Mouse (Mus musculus): ENCODE results near the gene Lat2. TPM values are rescaled to one million over a fixed set of nuclear protein-coding genes. Genes with fewer than 3 reads are reported as not detected.

Gene Lat2
- polyA plus RNA-seq, 1 experiment from 2014 or later, result 1.6 TPM

- Histone ChIP-seq H3K4me2 (peak overlapping the region; percentile 77), H3K27ac (peak overlapping the region; percentile 6), H3K9ac (peak overlapping the region; percentile 58), H3K4me1 (replicated peaks) (peaks cover 35% of the 10 kb centered on the region), H3K9me3 (replicated peaks) (no peaks in the 10 kb centered on the region), H3K27me3 (no peaks in the 10 kb centered on the region), H3K36me3 (no peaks in the 10 kb centered on the region), H3K4me3 (replicated peaks) (peak overlapping the region; percentile 55)
- 1% methylated on average over 23 of the region's 23 CpGs for WGBS (ENCODE audit: insufficient replicate concordance)
- ATAC-seq (ENCODE audit: low read depth) (peak; percentile 71), DNase-seq (no peak)
Observed at GRCm38 (mm10) chr5:134571730-134572507, 42.9 kb downstream of the Lat2 start.

GRCm38 (mm10) chr5:134568964-134569491 lies 45.8 kb downstream of the Lat2 start:
- DNase-seq (no peak), ATAC-seq (ENCODE audit: low read depth) (no peak)
- Histone ChIP-seq H3K4me2 (no peak overlapping the region), H3K27ac (no peak overlapping the region), H3K4me1 (replicated peaks) (peaks cover 22% of the 10 kb centered on the region), H3K9me3 (replicated peaks) (no peaks in the 10 kb centered on the region), H3K36me3 (no peaks in the 10 kb centered on the region), H3K4me3 (replicated peaks) (no peak overlapping the region), H3K27me3 (no peaks in the 10 kb centered on the region), H3K9ac (no peak overlapping the region)
- 49% methylated on average over 8 of the region's 8 CpGs for WGBS (ENCODE audit: insufficient replicate concordance)

GRCm38 (mm10) chr5:134568030-134568429 lies 46.8 kb downstream of the Lat2 start:
- Histone ChIP-seq H3K27me3 (no peaks in the 10 kb centered on the region), H3K9ac (no peak overlapping the region), H3K4me1 (replicated peaks) (peaks cover 19% of the 10 kb centered on the region), H3K36me3 (no peaks in the 10 kb centered on the region), H3K9me3 (replicated peaks) (no peaks in the 10 kb centered on the region), H3K27ac (no peak overlapping the region), H3K4me3 (replicated peaks) (no peak overlapping the region), H3K4me2 (no peak overlapping the region)
- DNase-seq (no peak), ATAC-seq (ENCODE audit: low read depth) (no peak)
- WGBS (ENCODE audit: insufficient replicate concordance), result 63% methylated on average over 3 of the region's 3 CpGs

GRCm38 (mm10) chr5:134567445-134567844 lies 47.4 kb downstream of the Lat2 start:
- Histone ChIP-seq H3K4me3 (replicated peaks) (no peak overlapping the region), H3K4me2 (no peak overlapping the region), H3K9me3 (replicated peaks) (no peaks in the 10 kb centered on the region), H3K27me3 (no peaks in the 10 kb centered on the region), H3K27ac (no peak overlapping the region), H3K9ac (no peak overlapping the region), H3K36me3 (no peaks in the 10 kb centered on the region), H3K4me1 (replicated peaks) (peaks cover 14% of the 10 kb centered on the region)
- DNase-seq (no peak), ATAC-seq (ENCODE audit: low read depth) (no peak)
- 70% methylated on average over 4 of the region's 4 CpGs for WGBS (ENCODE audit: insufficient replicate concordance)

GRCm38 (mm10) chr5:134565696-134566095 lies 49.1 kb downstream of the Lat2 start:
- no peaks in the 10 kb centered on the region for H3K27me3 ChIP-seq
- no peak overlapping the region for H3K4me2 ChIP-seq
- ATAC-seq (ENCODE audit: low read depth) (no peak), DNase-seq (no peak)
- 72% methylated on average over 6 of the region's 6 CpGs for WGBS (ENCODE audit: insufficient replicate concordance)
- no peak overlapping the region for H3K9ac ChIP-seq
- H3K27ac ChIP-seq, result no peak overlapping the region
- no peaks in the 10 kb centered on the region for H3K9me3 ChIP-seq (replicated peaks)
- H3K36me3 ChIP-seq, result no peaks in the 10 kb centered on the region
- H3K4me1 ChIP-seq (replicated peaks), result no peaks in the 10 kb centered on the region
- H3K4me3 ChIP-seq (replicated peaks), result no peak overlapping the region

GRCm38 (mm10) chr5:134564272-134564671 lies 50.6 kb downstream of the Lat2 start:
- no peaks in the 10 kb centered on the region for H3K36me3 ChIP-seq
- H3K9ac ChIP-seq, result no peak overlapping the region
- WGBS (ENCODE audit: insufficient replicate concordance), result 91% methylated on average over 2 of the region's 2 CpGs
- H3K4me3 ChIP-seq (replicated peaks), result no peak overlapping the region
- H3K4me2 ChIP-seq, result no peak overlapping the region
- ATAC-seq (ENCODE audit: low read depth) (no peak), DNase-seq (no peak)
- no peak overlapping the region for H3K27ac ChIP-seq
- H3K4me1 ChIP-seq (replicated peaks), result no peaks in the 10 kb centered on the region
- no peaks in the 10 kb centered on the region for H3K27me3 ChIP-seq
- H3K9me3 ChIP-seq (replicated peaks), result no peaks in the 10 kb centered on the region

GRCm38 (mm10) chr5:134560450-134561171 lies 54.2 kb downstream of the Lat2 start:
- Histone ChIP-seq H3K4me2 (no peak overlapping the region), H3K27ac (no peak overlapping the region), H3K9ac (no peak overlapping the region), H3K4me3 (replicated peaks) (no peak overlapping the region), H3K36me3 (no peaks in the 10 kb centered on the region), H3K4me1 (replicated peaks) (peaks cover 1% of the 10 kb centered on the region; the same call in 1 of the 2 replicates), H3K9me3 (replicated peaks) (no peaks in the 10 kb centered on the region), H3K27me3 (no peaks in the 10 kb centered on the region)
- no peak for DNase-seq
- no peak for ATAC-seq (ENCODE audit: low read depth)
- WGBS (ENCODE audit: insufficient replicate concordance), result 65% methylated on average over 16 of the region's 16 CpGs

- ATAC-seq (ENCODE audit: low read depth), result no peak
- Histone ChIP-seq H3K27ac (no peak within 1 kb of the TSS), H3K9ac (no peak within 1 kb of the TSS), H3K36me3 (no peaks in the 10 kb centered on the region), H3K9me3 (replicated peaks) (no peaks in the 10 kb centered on the region), H3K4me3 (replicated peaks) (no peak within 1 kb of the TSS), H3K27me3 (no peaks in the 10 kb centered on the region), H3K4me1 (replicated peaks) (peaks cover 7% of the 10 kb centered on the region; the same call in 1 of the 2 replicates), H3K4me2 (no peak within 1 kb of the TSS)
- 78% methylated on average over 7 of the region's 7 CpGs for WGBS (ENCODE audit: insufficient replicate concordance)
- DNase-seq, result no peak
Observed at GRCm38 (mm10) chr5:134560071-134560449, 54.8 kb downstream of the Lat2 start, which contains the start of gene Syna. Syna (minus strand) TSS chr5:134560171.

GRCm38 (mm10) chr5:134555463-134556164 lies 59.2 kb downstream of the Lat2 start:
- 14% methylated on average over 20 of the region's 20 CpGs for WGBS (ENCODE audit: insufficient replicate concordance)
- H3K9ac ChIP-seq, result no peak overlapping the region
- DNase-seq, result no peak
- no peak overlapping the region for H3K27ac ChIP-seq
- no peak for ATAC-seq (ENCODE audit: low read depth)
- H3K36me3 ChIP-seq, result no peaks in the 10 kb centered on the region
- peaks cover 31% of the 10 kb centered on the region for H3K4me1 ChIP-seq (replicated peaks)
- no peak overlapping the region for H3K4me3 ChIP-seq (replicated peaks)
- no peaks in the 10 kb centered on the region for H3K9me3 ChIP-seq (replicated peaks)
- H3K27me3 ChIP-seq, result peaks cover 23% of the 10 kb centered on the region
- H3K4me2 ChIP-seq, result 0 out of 2 replicates have a peak overlapping the region, but pooled peaks have one; percentile 6

- WGBS (ENCODE audit: insufficient replicate concordance), result 66% methylated on average over 5 of the region's 5 CpGs
- H3K4me1 ChIP-seq (replicated peaks), result peaks cover 41% of the 10 kb centered on the region
- H3K9me3 ChIP-seq (replicated peaks), result no peaks in the 10 kb centered on the region
- no peak overlapping the region for H3K9ac ChIP-seq
- ATAC-seq (ENCODE audit: low read depth) (no peak), DNase-seq (no peak)
- H3K27me3 ChIP-seq, result peaks cover 26% of the 10 kb centered on the region
- H3K36me3 ChIP-seq, result no peaks in the 10 kb centered on the region
- no peak overlapping the region for H3K4me2 ChIP-seq
- H3K4me3 ChIP-seq (replicated peaks), result no peak overlapping the region
- no peak overlapping the region for H3K27ac ChIP-seq
Observed at GRCm38 (mm10) chr5:134553951-134554546, 60.8 kb downstream of the Lat2 start.

Measured in liver, embryonic 13.5 days (tissue).